Mouse (Mus musculus): ENCODE data around the gene Gnl1. TPM values are rescaled to one million over a fixed set of nuclear protein-coding genes. Genes with fewer than 3 reads are reported as not detected.
A peak's percentile ranks its signal among the peaks of the same experiment; 100 is the strongest.

Gnl1 gene
- total and polyA plus RNA-seq, 3 experiments: 15.9 to 33.4 (median 24.3) TPM

DNA sequence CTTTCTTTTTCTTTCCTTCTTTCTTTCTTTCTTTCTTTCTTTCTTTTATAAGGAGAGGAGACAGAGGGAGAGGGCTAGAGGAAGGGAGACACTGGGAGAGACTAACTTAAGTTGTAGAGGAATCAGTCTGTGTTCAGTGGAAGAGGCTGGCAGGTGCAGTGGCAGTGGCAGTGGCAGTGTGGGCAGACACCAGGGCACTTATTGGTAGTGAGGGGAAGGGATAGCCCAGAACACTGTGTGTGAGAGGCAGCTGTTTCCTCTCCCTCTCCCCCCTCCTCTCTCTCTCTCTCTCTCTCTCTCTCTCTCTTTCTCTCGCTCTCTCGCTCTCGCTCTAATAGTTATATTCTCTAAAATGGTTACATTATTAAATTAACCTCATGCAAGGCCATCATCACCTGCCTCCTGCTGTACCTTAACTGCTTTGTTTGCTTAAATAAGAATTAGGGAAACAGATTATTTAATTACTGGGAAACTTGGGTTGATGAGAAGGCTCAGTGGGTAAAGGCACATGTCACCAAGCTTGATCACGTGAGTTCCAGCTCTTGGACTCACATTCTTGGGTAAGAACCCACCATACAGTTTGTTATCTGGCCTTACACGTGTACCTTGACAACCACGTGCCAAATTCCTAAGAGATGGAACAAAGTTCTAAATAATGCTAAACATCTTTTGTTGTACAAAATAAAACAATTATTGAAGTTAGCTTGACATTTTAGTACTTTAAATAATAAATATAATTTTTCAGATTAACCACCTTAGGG is 19.1 kb downstream of the Gnl1 start:
- dilution Hi-C loops (cut with MboI; ENCODE audit: extremely low pct_ligation_motif_present, extremely low pct_unique_long_range_greater_than_20kb, low sequenced_read_pairs): no loop called here
- peak overlapping the region; percentile 62 to 73 (median 71) for H3K4me3 ChIP-seq (replicated peaks in 1 of 3; ENCODE audit: low read depth in 2 of 3, low read length in 2 of 3, poor library complexity in 1 of 3)
- in situ Hi-C loops (cut with MboI; ENCODE audit: low pct_ligation_motif_present, low pct_unique_long_range_greater_than_20kb, low sequenced_read_pairs): no loop called here
- H3K27me3 ChIP-seq (replicated peaks): no peaks in the 10 kb centered on the region
- peaks cover 16% of the 10 kb centered on the region for H3K9me3 ChIP-seq (replicated peaks; ENCODE audit: low read length)
- H3K4me1 ChIP-seq (ENCODE audit: control insufficient read depth in 1 of 2, insufficient read depth in 2 of 2): peaks cover 7 to 35% of the 10 kb centered on the region in 2 experiments; a peak in 2 of 4 replicates
- DNase-seq (ENCODE audit: extremely low read depth): peak; percentile 45
- TF ChIP-seq MEF2A (IDR thresholded peaks at IDR 0.05; ENCODE audit: borderline replicate concordance, low read depth, low read length) (no peak), JUND (conservative IDR thresholded peaks at IDR 0.05; ENCODE audit: low read depth, low read length) (no peak), ZKSCAN1 (IDR thresholded peaks at IDR 0.05; ENCODE audit: borderline replicate concordance, low read depth, low read length) (no peak), E2F4 (IDR thresholded peaks at IDR 0.05; ENCODE audit: insufficient replicate concordance, low read depth, low read length) (no peak), RCOR1 (conservative IDR thresholded peaks at IDR 0.05; ENCODE audit: low read depth, low read length) (no peak), CHD1 (IDR thresholded peaks at IDR 0.05; ENCODE audit: low read depth, low read length) (0 out of 2 replicates have a peak, but pooled peaks have one; percentile 19), NRF1 (IDR thresholded peaks at IDR 0.05; ENCODE audit: low read depth, low read length) (no peak), MYC (IDR thresholded peaks at IDR 0.05; ENCODE audit: low read depth, low read length) (peak; percentile 88; the same call in 1 of the 2 replicates), JUN (IDR thresholded peaks at IDR 0.05; ENCODE audit: insufficient read depth, low read depth, low read length) (no peak), UBTF (IDR thresholded peaks at IDR 0.05; ENCODE audit: low read depth, low read length) (no peak), POLR2A (IDR thresholded peaks at IDR 0.05; ENCODE audit: low read depth, low read length) (0 out of 2 replicates have a peak, but pooled peaks have one; percentile 13), MXI1 (IDR thresholded peaks at IDR 0.05; ENCODE audit: low read depth, low read length) (peak; percentile 74), ZC3H11A (IDR thresholded peaks at IDR 0.05; ENCODE audit: low read depth, low read length) (no peak), EP300 (IDR thresholded peaks at IDR 0.05; ENCODE audit: low read length) (no peak), MAFK (IDR thresholded peaks at IDR 0.05; ENCODE audit: insufficient replicate concordance, low read length) (no peak), ZMIZ1 (IDR thresholded peaks at IDR 0.05; ENCODE audit: low read depth, low read length) (no peak), GABPA (IDR thresholded peaks at IDR 0.05; ENCODE audit: insufficient replicate concordance, low read depth, low read length) (no peak), MAX (IDR thresholded peaks at IDR 0.05; ENCODE audit: low read length) (peak; percentile 76)
- peaks cover 57% of the 10 kb centered on the region for H3K79me2 ChIP-seq (replicated peaks; ENCODE audit: control insufficient read depth, extremely low read depth, insufficient read depth, poor library complexity, severe bottlenecking)
- H3K4me2 ChIP-seq (ENCODE audit: insufficient read depth, low read depth, poor library complexity, severe bottlenecking): no peak overlapping the region
- peak overlapping the region; percentile 94 for H3K9ac ChIP-seq (ENCODE audit: insufficient read depth, low read depth)
- peak overlapping the region; percentile 95 for H3K27ac ChIP-seq (ENCODE audit: insufficient read depth, low read depth)
- peaks cover 8 to 17% of the 10 kb centered on the region in 2 experiments for H3K36me3 ChIP-seq (replicated peaks in 1 of 2; ENCODE audit: control insufficient read depth in 1 of 2, insufficient read depth in 1 of 2, low read length in 1 of 2)

DNA sequence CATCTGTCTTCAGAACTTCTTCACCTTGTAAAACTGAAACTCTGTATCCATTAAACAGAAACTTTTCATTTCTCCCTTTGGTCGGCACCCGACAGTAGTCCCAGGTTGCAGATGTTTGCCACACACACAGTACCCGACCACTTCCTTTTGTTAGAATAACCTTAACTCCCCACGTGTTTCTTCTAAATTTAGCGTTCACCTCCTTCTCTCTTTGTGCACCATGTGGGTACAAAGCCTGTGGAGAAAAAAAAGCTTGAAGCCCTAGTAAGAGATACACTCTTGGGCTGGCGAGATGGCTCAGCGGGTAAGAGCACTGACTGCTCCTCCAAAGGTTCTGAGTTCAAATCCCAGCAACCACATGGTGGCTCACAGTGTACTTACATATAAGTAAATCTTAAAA is 19.7 kb downstream of the Gnl1 start:
- Histone ChIP-seq H3K79me2 (replicated peaks; ENCODE audit: control insufficient read depth, extremely low read depth, insufficient read depth, poor library complexity, severe bottlenecking) (peaks cover 57% of the 10 kb centered on the region), H3K9me3 (replicated peaks; ENCODE audit: low read length) (peaks cover 20% of the 10 kb centered on the region), H3K4me2 (ENCODE audit: insufficient read depth, low read depth, poor library complexity, severe bottlenecking) (no peak overlapping the region), H3K27ac (ENCODE audit: insufficient read depth, low read depth) (peak overlapping the region; percentile 61; the same call in 1 of the 2 replicates), H3K27me3 (replicated peaks) (no peaks in the 10 kb centered on the region), H3K4me1 (ENCODE audit: control insufficient read depth in 1 of 2, insufficient read depth in 2 of 2) (peaks cover 7 to 35% of the 10 kb centered on the region in 2 experiments; a peak in 2 of 4 replicates), H3K36me3 (replicated peaks in 1 of 2; ENCODE audit: control insufficient read depth in 1 of 2, insufficient read depth in 1 of 2, low read length in 1 of 2) (peaks cover 11 to 21% of the 10 kb centered on the region in 2 experiments), H3K4me3 (replicated peaks in 1 of 3; ENCODE audit: low read depth in 2 of 3, low read length in 2 of 3, poor library complexity in 1 of 3) (peak overlapping the region in 1 of 3 experiments; percentile 16), H3K9ac (ENCODE audit: insufficient read depth, low read depth) (no peak overlapping the region)
- dilution Hi-C loops (cut with MboI; ENCODE audit: extremely low pct_ligation_motif_present, extremely low pct_unique_long_range_greater_than_20kb, low sequenced_read_pairs) (no loop called here), in situ Hi-C loops (cut with MboI; ENCODE audit: low pct_ligation_motif_present, low pct_unique_long_range_greater_than_20kb, low sequenced_read_pairs) (no loop called here)
- DNase-seq (ENCODE audit: extremely low read depth): peak; percentile 85
- TF ChIP-seq RCOR1 (conservative IDR thresholded peaks at IDR 0.05; ENCODE audit: low read depth, low read length) (no peak), JUN (IDR thresholded peaks at IDR 0.05; ENCODE audit: insufficient read depth, low read depth, low read length) (no peak; the same call in 1 of the 2 replicates), CTCF (conservative IDR thresholded peaks at IDR 0.05 in 1 of 2, IDR thresholded peaks at IDR 0.05 in 1 of 2; ENCODE audit: low read depth in 2 of 2, low read length in 2 of 2) (no peak; a peak in 1 of 4 replicates), MAZ (IDR thresholded peaks at IDR 0.05; ENCODE audit: low read depth, low read length) (no peak), ZC3H11A (IDR thresholded peaks at IDR 0.05; ENCODE audit: low read depth, low read length) (no peak), E2F4 (IDR thresholded peaks at IDR 0.05; ENCODE audit: insufficient replicate concordance, low read depth, low read length) (no peak), EP300 (IDR thresholded peaks at IDR 0.05; ENCODE audit: low read length) (peak; percentile 89), IRF4 (IDR thresholded peaks at IDR 0.05; ENCODE audit: low read depth, low read length) (peak; percentile 88), SMC3 (IDR thresholded peaks at IDR 0.05; ENCODE audit: low read depth, low read length) (no peak), ELF1 (IDR thresholded peaks at IDR 0.05; ENCODE audit: low read depth, low read length) (no peak), SIN3A (IDR thresholded peaks at IDR 0.05; ENCODE audit: low read length) (peak; percentile 82; the same call in 1 of the 2 replicates), BHLHE40 (IDR thresholded peaks at IDR 0.05; ENCODE audit: low read depth, low read length) (peak; percentile 80), RAD21 (IDR thresholded peaks at IDR 0.05; ENCODE audit: low read depth, low read length) (no peak; the same call in 1 of the 2 replicates), HCFC1 (IDR thresholded peaks at IDR 0.05; ENCODE audit: low read depth, low read length) (no peak), CHD1 (IDR thresholded peaks at IDR 0.05; ENCODE audit: low read depth, low read length) (no peak), JUND (conservative IDR thresholded peaks at IDR 0.05; ENCODE audit: low read depth, low read length) (peak; percentile 57; the same call in 1 of the 2 replicates), USF2 (conservative IDR thresholded peaks at IDR 0.05; ENCODE audit: low read depth, low read length) (no peak), ETS1 (conservative IDR thresholded peaks at IDR 0.05; ENCODE audit: low read depth, low read length) (peak; percentile 92), NRF1 (IDR thresholded peaks at IDR 0.05; ENCODE audit: low read depth, low read length) (no peak), ZMIZ1 (IDR thresholded peaks at IDR 0.05; ENCODE audit: low read depth, low read length) (no peak)
